Mouse (Mus musculus) gastrocnemius, postnatal 14 days (tissue): ENCODE measurements around the gene Ms4a10. TPM values are rescaled to one million over a fixed set of nuclear protein-coding genes. Genes with fewer than 3 reads are reported as not detected.
A peak's percentile ranks its signal among the peaks of the same experiment; 100 is the strongest.

ENCODE experiments used
- DNase-seq: peaks from one replicate; pipeline ENCODE4 v3.0.0; 2021; ENCODE audit warnings: mixed read lengths
- intact Hi-C: fragments of 180-260 bp; cut with DNase I; formaldehyde crosslinking; loops from one replicate; pipeline ENCODE4 v1.15.1; 2025; ENCODE audit warnings: low total_unique reads
- long read RNA-seq, 2 experiments: library from polyadenylated mRNA; stranded (forward); transcript quantifications; one replicate each; pipeline ENCODE4 v2.0.0; 2021
- total RNA-seq, 2 experiments: library from RNA; stranded (reverse); gene quantifications; 2 replicates each; pipeline ENCODE4 v1.2.3; 2021

Ms4a10 gene
- not detected for total RNA-seq
- long read RNA-seq, experiment 1: 0 reads
- long read RNA-seq, experiment 2: 0 reads

- intact Hi-C loops: no loop called here
Measured at GRCm38 (mm10) chr19:10974238-10974865, at the start of gene Ms4a10. Gene Ms4a10, minus strand, starts transcription at chr19:10974670.

GRCm38 (mm10) chr19:11022382-11022781, 47.9 kb upstream of the Ms4a10 start:
- DNase-seq: no peak

More at GRCm38 (mm10) chr19:10974238-10974865, at the start of gene Ms4a10:
- DNase-seq: no peak

GRCm38 (mm10) chr19:11017891-11018290, 43.4 kb upstream of the Ms4a10 start, which contains the start of gene Ms4a18:
Gene Ms4a18, minus strand, starts transcription at chr19:11018031.
- intact Hi-C loops: no loop called here
- DNase-seq: no peak

More at GRCm38 (mm10) chr19:11022382-11022781, 47.9 kb upstream of the Ms4a10 start:
- intact Hi-C loops: no loop called here

- intact Hi-C loops: no loop called here
- peak; percentile 13 for DNase-seq
Measured at GRCm38 (mm10) chr19:11017251-11017650, 42.8 kb upstream of the Ms4a10 start.

- no peak for DNase-seq
- intact Hi-C loops: no loop called here
Measured at GRCm38 (mm10) chr19:11015998-11016397, 41.5 kb upstream of the Ms4a10 start.

- no peak for DNase-seq
- intact Hi-C loops: no loop called here
Measured at GRCm38 (mm10) chr19:11015468-11015867, 41.0 kb upstream of the Ms4a10 start.

GRCm38 (mm10) chr19:10993150-10993549, 18.7 kb upstream of the Ms4a10 start, which contains the start of gene Ms4a15:
Gene Ms4a15, minus strand, starts transcription at chr19:10993250.
- DNase-seq: no peak
- intact Hi-C loops: no loop called here

GRCm38 (mm10) chr19:10991911-10992310, 17.4 kb upstream of the Ms4a10 start:
- no peak for DNase-seq
- intact Hi-C loops: no loop called here

- intact Hi-C loops: no loop called here
- no peak for DNase-seq
Measured at GRCm38 (mm10) chr19:10990751-10991150, 16.3 kb upstream of the Ms4a10 start.

- DNase-seq: no peak
- intact Hi-C loops: no loop called here
Measured at GRCm38 (mm10) chr19:10988563-10988962, 14.1 kb upstream of the Ms4a10 start.

GRCm38 (mm10) chr19:10985889-10986288, 11.4 kb upstream of the Ms4a10 start:
- intact Hi-C loops: no loop called here
- no peak for DNase-seq

GRCm38 (mm10) chr19:10984551-10984950, 10.1 kb upstream of the Ms4a10 start:
- no peak for DNase-seq
- intact Hi-C loops: no loop called here

- intact Hi-C loops: no loop called here
- DNase-seq: peak; percentile 44
Measured at GRCm38 (mm10) chr19:10983146-10983545, 8.7 kb upstream of the Ms4a10 start.

GRCm38 (mm10) chr19:10980210-10980609, 5.7 kb upstream of the Ms4a10 start:
- no peak for DNase-seq
- intact Hi-C loops: no loop called here

GRCm38 (mm10) chr19:10979184-10980168, 5.0 kb upstream of the Ms4a10 start:
- DNase-seq: peak; percentile 80
- intact Hi-C loops: no loop called here

GRCm38 (mm10) chr19:10976318-10976717, 1.8 kb upstream of the Ms4a10 start:
- intact Hi-C loops: no loop called here
- DNase-seq: no peak

- intact Hi-C loops: no loop called here
- DNase-seq: no peak
Measured at GRCm38 (mm10) chr19:10975187-10975586, 717 bp upstream of the Ms4a10 start.

GRCm38 (mm10) chr19:10973187-10973586, 1.3 kb downstream of the Ms4a10 start:
- intact Hi-C loops: no loop called here
- DNase-seq: no peak

GRCm38 (mm10) chr19:10972660-10973059, 1.8 kb downstream of the Ms4a10 start:
- no peak for DNase-seq
- intact Hi-C loops: no loop called here

- intact Hi-C loops: no loop called here
- DNase-seq: no peak
Measured at GRCm38 (mm10) chr19:10970457-10970856, 4.0 kb downstream of the Ms4a10 start.
